Mouse (Mus musculus): ENCODE measurements at regions not wholly inside any gene's neighbourhood (a gene's known extent, or its start where the extent isn't known, plus 50 kb on each side); places are given as distances from the start of the nearest gene placed in this dataset.
A peak's percentile ranks its signal among the peaks of the same experiment; 100 is the strongest.

DNA sequence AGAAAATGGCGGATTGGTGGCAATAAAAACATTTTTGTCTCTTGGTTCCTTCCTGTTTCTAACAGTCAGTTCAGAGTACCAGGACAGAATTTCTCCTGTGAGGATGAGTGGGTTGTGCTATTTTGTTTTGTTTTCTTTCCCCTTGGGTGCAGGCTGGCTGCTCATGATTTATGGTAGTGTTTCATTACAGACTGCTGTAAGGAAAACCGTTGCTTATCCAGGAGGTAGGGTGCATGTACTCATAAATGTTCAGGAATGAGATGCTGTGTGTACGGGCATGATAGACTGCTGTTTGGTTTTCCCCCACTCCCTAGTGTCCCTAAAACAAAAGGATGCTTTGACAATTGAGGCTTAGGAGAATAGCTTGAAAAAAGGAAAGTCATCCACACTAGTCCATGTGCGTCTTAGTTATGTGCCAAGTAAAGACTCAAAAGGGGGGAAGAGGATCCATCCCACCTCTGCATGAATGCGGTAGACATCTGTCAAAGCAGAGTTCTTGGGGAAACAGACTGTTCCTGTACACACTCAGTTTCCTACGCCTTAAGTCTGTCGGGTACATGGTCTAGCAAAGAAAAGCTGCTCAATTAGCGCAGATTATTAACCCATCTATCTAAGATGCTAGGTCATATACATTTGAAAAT is 158.9 kb upstream of the Arid1b start:
- no peak overlapping the region for H3K27ac ChIP-seq
- H3K27me3 ChIP-seq: no peaks in the 10 kb centered on the region
- no peak overlapping the region for H3K9ac ChIP-seq
- peaks cover 3% of the 10 kb centered on the region; the same call in 1 of the 2 replicates for H3K4me1 ChIP-seq
- no peaks in the 10 kb centered on the region for H3K36me3 ChIP-seq
- no peaks in the 10 kb centered on the region for H3K9me3 ChIP-seq
- H3K4me2 ChIP-seq: no peak overlapping the region
- ATAC-seq (ENCODE audit: borderline replicate concordance, extremely low read depth, low FRiP score, low TSS enrichment): no peak
- 70% methylated on average over 8 of the region's 8 CpGs for WGBS
- H3K4me3 ChIP-seq: no peak overlapping the region

DNA sequence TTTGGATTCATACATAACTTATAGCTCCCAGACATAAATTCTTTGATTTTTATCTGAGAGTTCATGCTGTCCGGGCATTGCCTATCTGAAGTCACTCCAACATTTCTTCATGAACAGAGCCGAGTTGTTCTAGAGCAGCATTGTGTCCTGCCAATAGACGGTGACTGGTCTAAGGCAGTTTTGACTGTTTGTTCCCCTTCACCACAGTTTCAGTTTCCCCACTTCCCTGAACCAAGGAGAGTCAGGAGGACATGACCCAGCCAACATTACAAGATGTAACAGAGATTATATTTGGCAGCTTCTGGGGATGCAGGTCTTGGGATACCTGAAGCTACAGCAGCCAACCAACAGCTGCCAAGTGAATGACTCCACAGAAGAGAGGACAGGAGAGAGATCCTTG is 154.0 kb upstream of the Arid1b start:
- no peak overlapping the region for H3K4me2 ChIP-seq
- H3K9ac ChIP-seq: no peak overlapping the region
- H3K4me3 ChIP-seq: no peak overlapping the region
- H3K36me3 ChIP-seq: no peaks in the 10 kb centered on the region
- no peak for ATAC-seq (ENCODE audit: borderline replicate concordance, extremely low read depth, low FRiP score, low TSS enrichment)
- H3K9me3 ChIP-seq: no peaks in the 10 kb centered on the region
- no peak overlapping the region for H3K27ac ChIP-seq
- no peaks in the 10 kb centered on the region for H3K4me1 ChIP-seq
- H3K27me3 ChIP-seq: no peaks in the 10 kb centered on the region
- WGBS: 80% methylated on average over 3 of the region's 3 CpGs

DNA sequence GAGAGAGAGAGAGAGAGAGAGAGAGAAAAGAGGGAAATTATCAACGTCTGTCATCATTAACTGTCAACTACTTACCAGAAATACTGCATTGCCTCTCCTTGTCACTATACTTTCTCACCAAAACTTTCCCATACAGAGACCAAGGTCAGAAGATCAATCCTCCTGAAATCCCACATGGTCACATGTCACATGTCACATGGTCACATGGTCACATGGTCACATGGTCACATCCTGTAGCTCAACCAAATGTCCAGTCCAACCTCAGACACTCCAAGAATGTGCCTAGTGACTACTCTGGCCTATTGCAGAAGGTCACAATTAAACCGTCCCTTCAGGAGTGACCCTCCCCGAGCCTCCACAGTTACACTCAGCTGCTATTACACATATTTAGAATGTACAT is 135.8 kb upstream of the Arid1b start:
- no peak overlapping the region for H3K4me2 ChIP-seq
- H3K27ac ChIP-seq: no peak overlapping the region
- ATAC-seq (ENCODE audit: borderline replicate concordance, extremely low read depth, low FRiP score, low TSS enrichment): no peak
- H3K36me3 ChIP-seq: no peaks in the 10 kb centered on the region
- H3K4me1 ChIP-seq: no peaks in the 10 kb centered on the region
- H3K9ac ChIP-seq: no peak overlapping the region
- H3K27me3 ChIP-seq: no peaks in the 10 kb centered on the region
- no peak overlapping the region for H3K4me3 ChIP-seq
- WGBS: 73% methylated on average over 3 of the region's 3 CpGs
- no peaks in the 10 kb centered on the region for H3K9me3 ChIP-seq

DNA sequence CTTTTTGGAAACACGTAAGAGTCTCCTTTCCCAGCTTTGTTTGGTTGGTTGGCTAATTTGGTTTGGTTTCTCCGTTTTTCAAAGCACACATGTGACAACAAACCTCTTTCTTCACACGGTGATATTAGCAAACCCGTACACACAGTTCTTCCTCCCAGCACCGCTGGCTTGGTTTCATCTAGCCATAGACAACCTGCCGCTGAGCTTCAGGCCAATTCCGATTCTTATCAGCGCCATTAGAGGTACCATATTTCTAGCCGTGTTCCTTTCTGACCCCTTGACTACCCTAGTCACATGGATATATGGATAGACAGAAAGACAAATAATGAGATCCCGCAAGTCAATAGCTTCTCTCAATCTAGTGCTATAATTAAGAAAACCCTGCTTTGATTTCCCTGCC is 129.2 kb upstream of the Arid1b start:
- no peaks in the 10 kb centered on the region for H3K9me3 ChIP-seq
- 76% methylated on average over 10 of the region's 10 CpGs for WGBS
- H3K4me3 ChIP-seq: no peak overlapping the region
- peaks cover 20% of the 10 kb centered on the region for H3K4me1 ChIP-seq
- no peaks in the 10 kb centered on the region for H3K36me3 ChIP-seq
- ATAC-seq (ENCODE audit: borderline replicate concordance, extremely low read depth, low FRiP score, low TSS enrichment): no peak
- no peaks in the 10 kb centered on the region for H3K27me3 ChIP-seq
- H3K4me2 ChIP-seq: no peak overlapping the region
- H3K27ac ChIP-seq: no peak overlapping the region
- H3K9ac ChIP-seq: no peak overlapping the region

DNA sequence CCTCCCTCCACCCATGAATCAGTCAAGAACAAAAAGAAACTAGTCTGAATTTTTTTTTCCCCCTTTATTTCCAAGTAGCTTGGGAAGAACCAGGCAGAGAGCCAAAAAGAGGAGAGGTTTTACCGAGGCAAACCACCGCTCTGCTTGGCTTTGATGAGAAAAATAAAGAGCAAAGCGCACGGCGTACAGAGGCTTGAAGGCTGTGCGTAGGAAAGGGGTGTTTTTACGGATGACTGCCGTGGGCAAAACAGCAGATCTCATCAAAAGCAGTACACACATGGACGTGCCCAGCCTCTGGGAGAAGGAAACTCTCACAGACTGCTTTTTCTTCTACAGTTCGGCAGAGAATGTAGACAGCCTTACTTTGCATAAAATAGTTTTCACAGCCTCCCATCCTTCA is 128.5 kb upstream of the Arid1b start:
- peak overlapping the region; percentile 41 for H3K4me2 ChIP-seq
- no peaks in the 10 kb centered on the region for H3K36me3 ChIP-seq
- H3K4me1 ChIP-seq: peaks cover 20% of the 10 kb centered on the region
- H3K27ac ChIP-seq: 0 out of 2 replicates have a peak overlapping the region, but pooled peaks have one; percentile 16
- H3K27me3 ChIP-seq: no peaks in the 10 kb centered on the region
- ATAC-seq (ENCODE audit: borderline replicate concordance, extremely low read depth, low FRiP score, low TSS enrichment): no peak
- H3K9ac ChIP-seq: 0 out of 2 replicates have a peak overlapping the region, but pooled peaks have one; percentile 7
- WGBS: 24% methylated on average over 10 of the region's 10 CpGs
- no peaks in the 10 kb centered on the region for H3K9me3 ChIP-seq
- peak overlapping the region; percentile 11; the same call in 1 of the 2 replicates for H3K4me3 ChIP-seq

DNA sequence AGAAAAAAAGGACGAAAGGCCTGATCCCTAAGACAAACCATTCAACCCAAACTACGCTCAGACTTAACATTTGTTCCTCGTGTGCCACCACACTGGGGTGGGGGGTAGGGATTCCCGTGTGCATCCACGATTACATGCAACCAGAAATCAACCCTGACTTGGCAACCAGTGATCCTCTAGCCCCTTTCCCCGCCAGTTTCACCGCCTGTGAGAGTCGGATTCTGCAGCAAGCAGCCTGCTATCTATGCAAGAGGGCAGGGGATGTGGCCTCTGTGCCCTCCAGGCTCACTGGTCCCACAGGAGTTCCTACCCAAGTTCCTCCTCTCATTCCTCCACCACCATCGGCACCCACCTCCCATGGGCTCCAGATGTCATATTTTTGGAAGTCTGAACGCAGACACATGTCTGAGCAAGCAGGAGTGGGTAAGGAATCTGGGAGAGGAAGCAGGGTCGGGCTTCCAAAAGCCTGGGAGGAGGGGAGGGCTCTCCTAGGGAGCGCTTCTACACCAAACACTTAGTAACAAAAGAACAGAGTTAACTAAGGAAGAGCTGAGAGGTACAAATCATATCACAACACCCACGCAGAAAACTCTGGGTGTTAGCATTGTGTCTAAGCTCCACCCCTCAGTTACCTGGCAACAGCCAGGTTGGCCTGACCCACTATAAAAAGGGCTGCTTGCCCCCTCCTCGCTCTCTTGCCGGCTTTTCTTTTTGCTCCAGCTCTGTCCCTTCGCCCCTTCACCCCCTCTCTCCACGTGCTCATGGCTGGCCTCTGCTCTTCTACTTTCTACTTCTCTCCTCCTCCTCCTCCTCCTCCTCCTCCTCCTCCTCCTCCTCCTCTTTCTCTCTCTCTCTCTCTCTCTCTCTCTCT is 127.9 kb upstream of the Arid1b start:
- Histone ChIP-seq H3K4me2 (peak overlapping the region; percentile 41), H3K4me1 (peaks cover 20% of the 10 kb centered on the region), H3K36me3 (no peaks in the 10 kb centered on the region), H3K4me3 (no peak overlapping the region), H3K27me3 (no peaks in the 10 kb centered on the region), H3K27ac (0 out of 2 replicates have a peak overlapping the region, but pooled peaks have one; percentile 16), H3K9ac (no peak overlapping the region), H3K9me3 (no peaks in the 10 kb centered on the region)
- no peak for ATAC-seq (ENCODE audit: borderline replicate concordance, extremely low read depth, low FRiP score, low TSS enrichment)
- 37% methylated on average over 17 of the region's 17 CpGs for WGBS

DNA sequence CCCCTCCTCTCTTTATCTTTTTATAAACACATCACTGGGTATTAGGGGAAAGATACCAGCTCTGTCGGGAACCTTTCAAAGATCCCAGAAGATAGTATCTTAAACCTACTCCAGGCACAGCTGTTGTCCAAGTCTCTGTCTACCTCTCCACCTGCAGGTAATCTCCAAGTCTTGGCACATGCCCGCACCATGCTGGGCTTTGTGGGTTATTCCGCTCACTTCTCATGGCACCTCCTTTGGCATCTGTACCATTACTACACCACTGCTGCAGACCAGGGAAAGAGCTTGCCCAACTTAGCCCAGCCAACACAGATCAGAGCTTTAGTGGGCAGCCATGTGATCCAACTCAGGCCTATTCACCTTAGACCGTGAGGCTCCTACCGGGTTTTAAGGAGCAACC is 127.0 kb upstream of the Arid1b start:
- H3K4me2 ChIP-seq: no peak overlapping the region
- H3K27me3 ChIP-seq: no peaks in the 10 kb centered on the region
- peaks cover 20% of the 10 kb centered on the region for H3K4me1 ChIP-seq
- ATAC-seq (ENCODE audit: borderline replicate concordance, extremely low read depth, low FRiP score, low TSS enrichment): no peak
- no peak overlapping the region for H3K27ac ChIP-seq
- 75% methylated on average over 5 of the region's 5 CpGs for WGBS
- H3K4me3 ChIP-seq: no peak overlapping the region
- no peak overlapping the region for H3K9ac ChIP-seq
- no peaks in the 10 kb centered on the region for H3K36me3 ChIP-seq
- H3K9me3 ChIP-seq: no peaks in the 10 kb centered on the region

DNA sequence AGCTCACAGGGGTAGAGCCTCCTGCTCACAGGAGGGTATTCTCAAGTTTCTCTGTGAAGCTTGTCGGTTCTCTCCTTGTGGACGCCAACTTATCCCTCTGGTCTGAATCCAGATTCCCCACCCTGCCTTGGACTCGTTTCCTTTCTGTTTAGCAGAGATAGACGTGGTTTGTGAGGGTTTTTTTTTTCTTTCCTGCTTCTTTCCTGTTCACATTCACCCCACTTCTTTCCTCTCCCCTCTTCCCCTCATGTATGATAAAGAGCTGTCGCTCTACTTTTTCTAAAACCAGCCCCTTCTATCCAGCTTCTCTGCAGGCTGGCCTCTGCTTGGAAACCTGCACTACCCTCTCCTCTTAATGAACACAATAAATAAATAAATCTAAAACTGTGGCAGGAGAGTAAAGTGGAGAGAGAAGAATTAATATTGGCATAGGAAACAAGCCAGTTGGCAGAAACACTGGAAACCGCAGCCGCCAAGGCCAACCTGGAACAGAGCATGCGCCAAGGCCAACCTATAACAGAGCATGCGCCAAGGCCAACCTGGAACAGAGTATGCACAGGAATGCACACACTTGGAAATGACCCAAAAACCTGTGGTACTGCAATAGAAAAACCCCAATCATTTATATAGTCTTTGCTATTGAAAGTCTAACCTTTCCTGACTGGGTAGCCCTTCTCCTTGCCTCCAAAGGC is 126.2 kb upstream of the Arid1b start:
- no peaks in the 10 kb centered on the region for H3K36me3 ChIP-seq
- no peak overlapping the region for H3K4me2 ChIP-seq
- 0 out of 2 replicates have a peak, but pooled peaks have one; percentile 46 for ATAC-seq (ENCODE audit: borderline replicate concordance, extremely low read depth, low FRiP score, low TSS enrichment)
- H3K9me3 ChIP-seq: no peaks in the 10 kb centered on the region
- no peak overlapping the region for H3K9ac ChIP-seq
- no peaks in the 10 kb centered on the region for H3K27me3 ChIP-seq
- 57% methylated on average over 9 of the region's 9 CpGs for WGBS
- no peak overlapping the region for H3K4me3 ChIP-seq
- peak overlapping the region; percentile 23; the same call in 1 of the 2 replicates for H3K27ac ChIP-seq
- H3K4me1 ChIP-seq: peaks cover 20% of the 10 kb centered on the region

DNA sequence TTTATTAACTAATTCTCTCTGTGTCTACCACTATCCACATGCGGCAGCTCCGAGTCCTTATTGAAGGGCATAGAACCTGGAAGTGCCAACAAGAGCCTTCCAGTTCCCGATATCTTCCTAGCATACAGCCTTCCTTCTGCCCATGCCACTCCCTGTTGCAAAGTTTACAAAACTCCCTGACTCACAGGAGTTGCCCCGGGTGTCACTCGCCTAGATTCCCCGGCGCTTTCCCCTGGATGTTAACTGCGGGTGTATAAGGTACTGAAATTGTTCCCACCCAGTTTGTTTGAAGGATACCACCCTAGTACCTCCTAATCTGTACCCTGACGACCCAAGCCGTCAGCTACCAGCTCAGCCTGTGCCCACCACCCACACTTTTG is 125.7 kb upstream of the Arid1b start:
- Histone ChIP-seq H3K9ac (no peak overlapping the region), H3K27me3 (no peaks in the 10 kb centered on the region), H3K4me3 (no peak overlapping the region), H3K4me1 (peaks cover 20% of the 10 kb centered on the region), H3K9me3 (no peaks in the 10 kb centered on the region), H3K4me2 (no peak overlapping the region), H3K27ac (no peak overlapping the region), H3K36me3 (no peaks in the 10 kb centered on the region)
- ATAC-seq (ENCODE audit: borderline replicate concordance, extremely low read depth, low FRiP score, low TSS enrichment): no peak
- WGBS: 77% methylated on average over 10 of the region's 10 CpGs

DNA sequence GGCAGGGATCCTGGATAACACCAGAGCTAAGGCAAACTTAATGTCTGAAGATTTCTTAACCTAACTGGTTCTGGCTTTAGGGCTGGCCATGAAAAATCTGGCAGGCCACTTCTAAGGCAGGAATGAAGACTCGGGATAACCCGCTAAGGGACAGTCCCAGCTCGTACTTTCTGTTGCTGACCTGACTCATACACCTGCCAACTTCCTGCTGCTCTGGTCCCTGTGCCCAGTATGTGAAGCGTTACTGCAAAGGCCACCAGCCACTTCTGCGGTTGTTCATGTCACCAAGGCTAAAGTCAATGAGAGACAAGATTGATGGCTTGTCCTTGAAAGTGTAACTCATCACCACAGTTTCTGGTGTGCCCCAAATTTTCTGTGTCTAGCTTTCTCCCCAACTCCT is 125.3 kb upstream of the Arid1b start:
- no peaks in the 10 kb centered on the region for H3K36me3 ChIP-seq

DNA sequence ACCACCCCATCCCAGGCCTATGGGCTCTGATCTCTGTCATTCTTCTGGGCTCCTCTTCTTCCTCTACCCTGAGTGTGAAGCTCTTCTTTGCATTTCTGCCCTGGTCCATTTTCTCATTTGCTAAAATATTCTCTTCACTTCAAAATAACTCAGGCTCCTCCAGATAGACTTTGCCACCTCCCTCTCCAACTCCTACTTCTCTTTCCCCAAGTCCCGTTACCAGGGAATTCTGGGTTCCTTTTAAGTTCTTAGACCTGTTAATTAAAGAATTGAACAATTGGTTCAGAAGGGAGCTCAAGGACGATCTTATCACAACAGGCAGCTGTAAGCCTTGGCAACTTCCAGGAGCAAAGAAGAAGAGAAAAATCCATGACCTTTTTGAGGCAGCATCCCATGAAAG is 122.9 kb upstream of the Arid1b start:
- no peak overlapping the region for H3K4me3 ChIP-seq
- WGBS: 75% methylated on average over 2 of the region's 2 CpGs
- no peak overlapping the region for H3K4me2 ChIP-seq
- ATAC-seq (ENCODE audit: borderline replicate concordance, extremely low read depth, low FRiP score, low TSS enrichment): no peak
- no peaks in the 10 kb centered on the region for H3K36me3 ChIP-seq
- no peaks in the 10 kb centered on the region for H3K27me3 ChIP-seq
- no peaks in the 10 kb centered on the region for H3K9me3 ChIP-seq
- no peak overlapping the region for H3K27ac ChIP-seq
- H3K4me1 ChIP-seq: peaks cover 10% of the 10 kb centered on the region
- no peak overlapping the region for H3K9ac ChIP-seq

More for the DNA sequence above, 125.3 kb upstream of the Arid1b start:
- no peak for ATAC-seq (ENCODE audit: borderline replicate concordance, extremely low read depth, low FRiP score, low TSS enrichment)
- Histone ChIP-seq H3K9me3 (no peaks in the 10 kb centered on the region), H3K4me2 (no peak overlapping the region), H3K4me3 (no peak overlapping the region), H3K27ac (no peak overlapping the region), H3K27me3 (no peaks in the 10 kb centered on the region), H3K4me1 (peaks cover 20% of the 10 kb centered on the region), H3K9ac (no peak overlapping the region)
- 76% methylated on average over 5 of the region's 5 CpGs for WGBS

DNA sequence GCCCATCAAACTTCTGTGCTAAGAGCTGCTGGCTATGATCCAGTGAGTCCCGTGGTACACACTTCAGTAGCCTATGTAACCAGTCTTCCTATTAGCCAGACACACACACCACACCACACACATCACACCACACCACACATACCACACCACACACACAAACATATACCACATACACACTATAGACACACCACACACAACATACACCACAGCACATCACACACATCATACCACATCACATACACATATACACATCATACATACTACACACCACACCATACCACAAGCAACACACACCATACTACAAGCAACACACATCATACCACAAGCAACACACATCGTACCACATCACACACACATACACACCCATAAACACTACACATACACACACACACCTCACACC is 119.7 kb upstream of the Arid1b start:
- no peaks in the 10 kb centered on the region for H3K4me1 ChIP-seq
- WGBS: 81% methylated on average over 2 of the region's 2 CpGs
- no peak overlapping the region for H3K4me3 ChIP-seq
- H3K36me3 ChIP-seq: no peaks in the 10 kb centered on the region
- H3K27me3 ChIP-seq: no peaks in the 10 kb centered on the region
- H3K27ac ChIP-seq: no peak overlapping the region
- H3K4me2 ChIP-seq: no peak overlapping the region
- ATAC-seq (ENCODE audit: borderline replicate concordance, extremely low read depth, low FRiP score, low TSS enrichment): no peak
- H3K9ac ChIP-seq: no peak overlapping the region
- no peaks in the 10 kb centered on the region for H3K9me3 ChIP-seq

Data from lung, embryonic 15.5 days (tissue).